In genomic region chr4:140975356-140975755, GRCm38 (mm10) we compare ENCODE assay signal across 26 mouse cellular contexts. TPM values are rescaled to one million over a fixed set of nuclear protein-coding genes. Genes with fewer than 3 reads are reported as not detected.
DNase-seq lines count a peak whose midpoint lies in the region; ATAC-seq and TF ChIP-seq lines count a peak whose summit lies in the region.
"Had no signal": no experiment of that assay in that cellular context is flagged by ENCODE, and none has a peak within 500 bp of the region (broad histone marks: within the 10 kb centered on the region; RNA-seq: fewer than 3 reads in every experiment).

No protein-coding gene starts in this region.

- peak; percentile 57 for DNase-seq in adrenal gland, postnatal 14 days
- DNase-seq in adrenal gland, postnatal 36 days = no peak
- no peak for DNase-seq in liver
- no peak for DNase-seq in right cerebral cortex, adult 18-20 months
- DNase-seq in cerebellum, adult 11 months = no peak
- DNase-seq: adrenal gland, adult 8-10 months; cerebellum, adult 11-12 months; cerebellum, postnatal 14 days; gastrocnemius, postnatal 25 days; liver, embryonic 13.5 days; midbrain, embryonic 14.5 days; right cerebral cortex, postnatal 4 days; thymus, postnatal 36 days had no signal

- H3K4me2 ChIP-seq in liver, embryonic 16.5 days (ENCODE audit: low read depth, low read length) = no peak overlapping the region
- H3K4me2 ChIP-seq: embryonic facial prominence, embryonic 12.5 days; kidney, embryonic 15.5 days; liver, embryonic 13.5 days; lung, embryonic 15.5 days; neural tube, embryonic 12.5 days; stomach, embryonic 15.5 days had no signal

- no peak overlapping the region for H3K4me3 ChIP-seq in liver, embryonic 16.5 days (ENCODE audit: low read depth, low read length)
- H3K4me3 ChIP-seq in bone marrow macrophage, adult 2 months (ENCODE audit: insufficient read depth, low read length) = no peak overlapping the region
- H3K4me3 ChIP-seq: embryonic facial prominence, embryonic 12.5 days; kidney, embryonic 15.5 days; limb, embryonic 10.5 days; liver, embryonic 13.5 days; lung, embryonic 15.5 days; neural tube, embryonic 12.5 days; stomach, embryonic 15.5 days had no signal

- no peak for TF ChIP-seq POLR2A in bone marrow macrophage, adult 2 months (IDR thresholded peaks at IDR 0.05; ENCODE audit: borderline replicate concordance, low read depth, low read length)

- no peak overlapping the region for H3K9ac ChIP-seq in liver, embryonic 16.5 days (ENCODE audit: low read depth, low read length)
- H3K9ac ChIP-seq: embryonic facial prominence, embryonic 12.5 days; kidney, embryonic 15.5 days; liver, embryonic 13.5 days; lung, embryonic 15.5 days; neural tube, embryonic 12.5 days; stomach, embryonic 15.5 days had no signal

- 0 out of 2 replicates have a peak, but pooled peaks have one; percentile 15 for ATAC-seq in liver, embryonic 16.5 days (ENCODE audit: low read depth)
- ATAC-seq in monocyte, adult 5-6 weeks (replicated peaks; ENCODE audit: insufficient number of reproducible peaks, low FRiP score, low TSS enrichment, poor library complexity, severe bottlenecking) = peak; percentile 65
- ATAC-seq: hindbrain, embryonic 16.5 days; intestine, postnatal 0 days had no signal

- peaks cover 24% of the 10 kb centered on the region for H3K36me3 ChIP-seq in liver, embryonic 16.5 days (ENCODE audit: control insufficient read depth, insufficient read depth)

- no peaks in the 10 kb centered on the region for H3K9me3 ChIP-seq in liver, embryonic 16.5 days (replicated peaks; ENCODE audit: control insufficient read depth, low read length)
- H3K9me3 ChIP-seq: embryonic facial prominence, embryonic 12.5 days; kidney, embryonic 15.5 days; limb, embryonic 10.5 days; liver, embryonic 13.5 days; lung, embryonic 15.5 days; neural tube, embryonic 12.5 days; stomach, embryonic 15.5 days had no signal

- WGBS in liver, embryonic 16.5 days (ENCODE audit: insufficient replicate concordance) = 76% methylated on average over 7 of the region's 7 CpGs

- H3K27me3 ChIP-seq in liver, embryonic 16.5 days (ENCODE audit: control insufficient read depth, insufficient read depth, low read depth, low read length) = no peaks in the 10 kb centered on the region
- H3K27me3 ChIP-seq: embryonic facial prominence, embryonic 12.5 days; kidney, embryonic 15.5 days; liver, embryonic 13.5 days; lung, embryonic 15.5 days; neural tube, embryonic 12.5 days; stomach, embryonic 15.5 days had no signal

- TF ChIP-seq CTCF in bone marrow macrophage, adult 2 months (IDR thresholded peaks at IDR 0.05; ENCODE audit: low read depth, low read length) = no peak

- H3K27ac ChIP-seq in liver, embryonic 16.5 days (ENCODE audit: low read length) = no peak overlapping the region
- H3K27ac ChIP-seq in bone marrow macrophage, adult 2 months (ENCODE audit: insufficient read depth, low read depth, low read length) = peak overlapping the region; percentile 71
- H3K27ac ChIP-seq: embryonic facial prominence, embryonic 12.5 days; kidney, embryonic 15.5 days; limb, embryonic 10.5 days; liver, embryonic 13.5 days; lung, embryonic 15.5 days; neural tube, embryonic 12.5 days; stomach, embryonic 15.5 days had no signal

- peaks cover 10% of the 10 kb centered on the region for H3K4me1 ChIP-seq in liver, embryonic 16.5 days (ENCODE audit: control insufficient read depth, low read depth, low read length)
- H3K4me1 ChIP-seq in bone marrow macrophage, adult 2 months (ENCODE audit: control insufficient read depth, insufficient read depth, low read length) = peaks cover 32% of the 10 kb centered on the region
- H3K4me1 ChIP-seq: embryonic facial prominence, embryonic 12.5 days; limb, embryonic 10.5 days; lung, embryonic 15.5 days; neural tube, embryonic 12.5 days had no signal

RNA-seq across cellular contexts. Expression of gene Atp13a2, which starts 11.3 kb away (rescaled TPM):
- total RNA-seq in adrenal gland, postnatal 14 days (2021) = 28.7 and 37.1 TPM in 2 replicates
- total RNA-seq in adrenal gland, postnatal 36 days (2021) = 10 to 100 TPM; 33.3 to 34.2 TPM
- 15.7 and 18.3 TPM in 2 replicates for polyA plus RNA-seq in liver, embryonic 16.5 days (2015; fragmentation: Nextera tagmentation; extraction: Ambion mirVana)
- 203 and 230 TPM in 2 replicates for polyA plus RNA-seq in bone marrow macrophage, adult 2 months (2012; ENCODE audit: insufficient read depth, insufficient read length, missing spikeins)
- 29.4 to 38.3 TPM (median 34.3 TPM) in 3 replicates for total RNA-seq in monocyte, adult 5-6 weeks (2017)

RNA-seq across cellular contexts. Expression of gene Sdhb, which starts 14.4 kb away (rescaled TPM):
- total RNA-seq in adrenal gland, postnatal 14 days (2021) = 699 and 754 TPM in 2 replicates
- 100 to 1,000 TPM; 418 to 498 TPM for total RNA-seq in adrenal gland, postnatal 36 days (2021)
- 190 and 193 TPM in 2 replicates for polyA plus RNA-seq in liver, embryonic 16.5 days (2015; fragmentation: Nextera tagmentation; extraction: Ambion mirVana)
- 145 and 163 TPM in 2 replicates for polyA plus RNA-seq in bone marrow macrophage, adult 2 months (2012; ENCODE audit: insufficient read depth, insufficient read length, missing spikeins)
- total RNA-seq in monocyte, adult 5-6 weeks (2017) = 122 to 131 TPM (median 125 TPM) in 3 replicates

RNA-seq across cellular contexts. Expression of gene Mfap2, which starts 34.9 kb away (rescaled TPM):
- total RNA-seq in adrenal gland, postnatal 14 days (2021) = 26.0 and 28.6 TPM in 2 replicates
- total RNA-seq in adrenal gland, postnatal 36 days (2021) = 10 to 100 TPM in 1 of 2 experiments, 1 to 10 TPM in 1; 8.4 to 10.5 TPM
- polyA plus RNA-seq in liver, embryonic 16.5 days (2015; fragmentation: Nextera tagmentation; extraction: Ambion mirVana) = 15.3 and 20.3 TPM in 2 replicates
- polyA plus RNA-seq in bone marrow macrophage, adult 2 months (2012; ENCODE audit: insufficient read depth, insufficient read length, missing spikeins) = not detected in 2 replicates
- total RNA-seq in monocyte, adult 5-6 weeks (2017) = not detected in 3 replicates
- total RNA-seq: hematopoietic stem cell, adult 5-6 weeks; megakaryocyte-erythroid progenitor cell, adult 5-6 weeks had no signal
